Mouse (Mus musculus) G1E-ER4 (cell line): Measurements from ENCODE around the gene Rnf145. TPM values are rescaled to one million over a fixed set of nuclear protein-coding genes. Genes with fewer than 3 reads are reported as not detected.

Source experiments
- GATA1 ChIP-seq: IDR thresholded peaks from one replicate; pipeline ENCODE4 v1.8.0; 2012; ENCODE audit warnings: low read length, inconsistent platforms
- polyA plus RNA-seq: library from polyadenylated mRNA; stranded (reverse); fragments of >175 nt; gene quantifications from 2 replicates; pipeline ENCODE4 v1.2.3, GENCODE M21; 2012

Gene Rnf145
- polyA plus RNA-seq, result 156 and 246 TPM in 2 replicates

- TF ChIP-seq GATA1, result no peak
Measured at GRCm38 (mm10) chr11:44518281-44519095, at the start of gene Rnf145. Gene Rnf145, plus strand, starts transcription at chr11:44518964.

GRCm38 (mm10) chr11:44469646-44470431, 48.9 kb upstream of the Rnf145 start:
- TF ChIP-seq GATA1, result peak; percentile 77

- no peak for TF ChIP-seq GATA1
Measured at GRCm38 (mm10) chr11:44470432-44471336, 48.1 kb upstream of the Rnf145 start, which contains the start of gene Ublcp1. Gene Ublcp1, minus strand, starts transcription at chr11:44470498.

- no peak for TF ChIP-seq GATA1
Measured at GRCm38 (mm10) chr11:44471337-44471995, 47.3 kb upstream of the Rnf145 start.

GRCm38 (mm10) chr11:44475467-44475866, 43.3 kb upstream of the Rnf145 start:
- no peak for TF ChIP-seq GATA1

GRCm38 (mm10) chr11:44476445-44476844, 42.3 kb upstream of the Rnf145 start:
- no peak for TF ChIP-seq GATA1

GRCm38 (mm10) chr11:44478382-44478781, 40.4 kb upstream of the Rnf145 start:
- TF ChIP-seq GATA1, result no peak

GRCm38 (mm10) chr11:44480246-44480645, 38.5 kb upstream of the Rnf145 start:
- no peak for TF ChIP-seq GATA1

- no peak for TF ChIP-seq GATA1
Measured at GRCm38 (mm10) chr11:44485089-44485736, 33.6 kb upstream of the Rnf145 start.

- TF ChIP-seq GATA1, result no peak
Measured at GRCm38 (mm10) chr11:44489117-44489516, 29.6 kb upstream of the Rnf145 start.

- no peak for TF ChIP-seq GATA1
Measured at GRCm38 (mm10) chr11:44494643-44495323, 24.0 kb upstream of the Rnf145 start.

- TF ChIP-seq GATA1, result no peak
Measured at GRCm38 (mm10) chr11:44496217-44496616, 22.5 kb upstream of the Rnf145 start.

- no peak for TF ChIP-seq GATA1
Measured at GRCm38 (mm10) chr11:44498412-44499272, 20.1 kb upstream of the Rnf145 start.
